Mouse (Mus musculus): ENCODE data around the gene Nol3.

DNA sequence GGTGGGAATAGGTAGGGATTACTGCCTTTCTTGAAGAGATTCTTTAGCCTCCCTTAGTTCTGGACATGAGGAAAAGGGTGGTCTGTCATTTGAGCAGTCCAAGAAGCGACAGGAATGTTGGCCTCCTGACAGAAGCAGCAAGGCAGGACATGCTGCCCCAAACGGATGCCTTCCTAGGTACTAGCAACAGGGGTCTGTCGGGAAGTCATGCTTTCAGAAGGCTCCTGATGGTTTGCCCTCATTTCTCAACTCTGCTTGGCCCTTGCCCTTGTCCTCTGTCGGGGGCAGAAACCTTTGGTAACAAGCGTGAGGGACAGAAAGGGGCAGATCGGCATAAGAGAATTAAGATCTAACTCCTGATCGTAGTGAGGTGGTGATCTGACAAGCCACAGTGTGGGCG is 34.2 kb downstream of the Nol3 start:
- no peak for TF ChIP-seq EP300 (IDR thresholded peaks at IDR 0.05; ENCODE audit: insufficient read depth, low read depth, low read length)
- no peak for TF ChIP-seq CTCF (IDR thresholded peaks at IDR 0.05; ENCODE audit: low read depth, low read length)
- no peak for TF ChIP-seq POLR2A (IDR thresholded peaks at IDR 0.05; ENCODE audit: insufficient read depth, low read length)

Data from ES-Bruce4 (cell line).